Mouse (Mus musculus) B cell, adult 62 days (primary cell): ENCODE measurements around the gene Aven. TPM values are rescaled to one million over a fixed set of nuclear protein-coding genes. Genes with fewer than 3 reads are reported as not detected.

Source experiments
- total RNA-seq: library from RNA; stranded (reverse); gene quantifications from 4 replicates; pipeline ENCODE4 v1.2.4, GENCODE M21; 2023

The Aven gene
- 13.8 to 15.9 TPM (median 14.7 TPM) in 4 replicates for total RNA-seq

GRCm38 (mm10) chr2:112492856-112493538, at the start of gene Aven:
Gene Aven, plus strand, starts transcription at chr2:112492964.

GRCm38 (mm10) chr2:112454862-112455564, 37.8 kb upstream of the Aven start, which contains the start of gene Emc7:
Gene Emc7, plus strand, starts transcription at chr2:112454997.

GRCm38 (mm10) chr2:112480669-112481068, 12.1 kb upstream of the Aven start, which contains the start of gene Chrm5:
Gene Chrm5, minus strand, starts transcription at chr2:112480769.

Other genes starting within 250 kb of the Aven start
- not detected in 4 replicates for gene Nutm1, start 233.7 kb upstream of the Aven start, total RNA-seq
- gene Nop10, start 231.0 kb upstream of the Aven start, total RNA-seq, result 66.2 to 72.1 TPM (median 69.1 TPM) in 4 replicates
- 319 to 321 TPM (median 320 TPM) in 4 replicates for gene Slc12a6, start 227.1 kb upstream of the Aven start, total RNA-seq
- gene Gm21985, start 226.7 kb upstream of the Aven start, total RNA-seq, result 0.40 to 1.4 TPM (median 1.3 TPM) in 3 of 4 replicates, not detected in the other
- 21.4 to 29.9 TPM (median 26.6 TPM) in 4 replicates for gene Emc4, start 124.9 kb upstream of the Aven start, total RNA-seq
- 8.8 to 11.4 TPM (median 10.3 TPM) in 4 replicates for gene Katnbl1, start 113.8 kb upstream of the Aven start, total RNA-seq
- gene Emc7, start 38.0 kb upstream of the Aven start, total RNA-seq, result 10.0 to 11.6 TPM (median 10.8 TPM) in 4 replicates
- not detected in 4 replicates for gene Chrm5, start 12.2 kb upstream of the Aven start, total RNA-seq